Mouse (Mus musculus) CH12.LX (cell line): Measurements from ENCODE around the gene Aftph. TPM values are rescaled to one million over a fixed set of nuclear protein-coding genes. Genes with fewer than 3 reads are reported as not detected.

Source experiments
- DNase-seq: peaks from one replicate; pipeline ENCODE4 v3.0.0-alpha.2; 2013; ENCODE audit errors: extremely low read depth
- H3K27ac ChIP-seq: 2 replicates; pipeline ENCODE4 v1.5.1; 2012; ENCODE audit warnings: low read depth, mild to moderate bottlenecking, control low read depth, moderate library complexity; ENCODE audit not compliant: insufficient read depth
- H3K27me3 ChIP-seq: replicated peaks from 2 replicates; pipeline ENCODE3; 2012; ENCODE audit warnings: inconsistent platforms
- H3K36me3 ChIP-seq, 2 experiments: replicated peaks in 1 of 2; 2 replicates each; pipeline versions ENCODE3 to v1.6.1; 2012; ENCODE audit warnings: inconsistent platforms in 1 of 2, low read length in 1 of 2, mild to moderate bottlenecking in 1 of 2, mixed read lengths in 1 of 2, moderate library complexity in 1 of 2; ENCODE audit not compliant: control insufficient read depth in 1 of 2, insufficient read depth in 1 of 2
- H3K4me1 ChIP-seq, 2 experiments: 2 replicates each; pipeline ENCODE4 v1.6.1; 2012; ENCODE audit warnings: inconsistent platforms in 1 of 2, moderate library complexity in 1 of 2; ENCODE audit not compliant: insufficient read depth in 2 of 2, control insufficient read depth in 1 of 2
- H3K4me2 ChIP-seq: 2 replicates; pipeline ENCODE4 v1.6.1; 2012; ENCODE audit warnings: low read depth, mild to moderate bottlenecking, control low read depth; ENCODE audit not compliant: poor library complexity, insufficient read depth, severe bottlenecking
- H3K4me3 ChIP-seq, 3 experiments: fragments of 150-350 bp in 1 of 3; sonication (generic) in 1 of 3; replicated peaks in 1 of 3; 2 replicates each; pipeline versions ENCODE3 to v1.5.1; 2011 to 2012; ENCODE audit warnings: low read depth in 2 of 3, low read length in 2 of 3, mild to moderate bottlenecking in 2 of 3, moderate library complexity in 2 of 3, control low read depth in 1 of 3, improper control_type of control experiment in 1 of 3, inconsistent platforms in 1 of 3, mixed read lengths in 1 of 3; ENCODE audit not compliant: poor library complexity in 1 of 3
- H3K79me2 ChIP-seq: replicated peaks from 2 replicates; pipeline ENCODE4 v1.6.1; 2012; ENCODE audit warnings: mild to moderate bottlenecking, moderate library complexity; ENCODE audit not compliant: control insufficient read depth, poor library complexity, insufficient read depth, severe bottlenecking; ENCODE audit errors: extremely low read depth
- H3K9ac ChIP-seq: 2 replicates; pipeline ENCODE4 v1.6.1; 2012; ENCODE audit warnings: low read depth, mild to moderate bottlenecking, control low read depth, moderate library complexity; ENCODE audit not compliant: insufficient read depth
- H3K9me3 ChIP-seq: replicated peaks from 2 replicates; pipeline ENCODE3; 2012; ENCODE audit warnings: low read length, inconsistent platforms, mixed read lengths
- CHD1 ChIP-seq: IDR thresholded peaks from 2 replicates; pipeline ENCODE4 v1.6.1; 2012; ENCODE audit warnings: low read depth, low read length, improper control_type of control experiment, inconsistent platforms
- CHD2 ChIP-seq: IDR thresholded peaks from 2 replicates; pipeline ENCODE4 v1.6.1; 2011; ENCODE audit warnings: low read length, improper control_type of control experiment
- E2F4 ChIP-seq: IDR thresholded peaks from 2 replicates; pipeline ENCODE4 v1.6.1; 2011; ENCODE audit warnings: low read depth, low read length, improper control_type of control experiment; ENCODE audit not compliant: insufficient replicate concordance
- EP300 ChIP-seq: IDR thresholded peaks from 2 replicates; pipeline ENCODE4 v1.6.1; 2011; ENCODE audit warnings: low read length, improper control_type of control experiment
- ETS1 ChIP-seq: conservative IDR thresholded peaks from 2 replicates; pipeline ENCODE4 v1.6.1; 2012; ENCODE audit warnings: low read depth, mild to moderate bottlenecking, inconsistent platforms, low read length, improper control_type of control experiment, moderate library complexity
- HCFC1 ChIP-seq: IDR thresholded peaks from 2 replicates; pipeline ENCODE4 v1.6.1; 2012; ENCODE audit warnings: low read depth, mild to moderate bottlenecking, inconsistent platforms, low read length, improper control_type of control experiment
- JUN ChIP-seq: IDR thresholded peaks from 2 replicates; pipeline ENCODE4 v1.6.1; 2011; ENCODE audit warnings: low read depth, mild to moderate bottlenecking, low read length, improper control_type of control experiment, moderate library complexity; ENCODE audit not compliant: insufficient read depth
- JUND ChIP-seq: conservative IDR thresholded peaks from 2 replicates; pipeline ENCODE4 v1.6.1; 2011; ENCODE audit warnings: low read depth, low read length, improper control_type of control experiment
- MAX ChIP-seq: IDR thresholded peaks from 2 replicates; pipeline ENCODE4 v1.6.1; 2011; ENCODE audit warnings: low read length, improper control_type of control experiment
- MAZ ChIP-seq: IDR thresholded peaks from 2 replicates; pipeline ENCODE4 v1.6.1; 2012; ENCODE audit warnings: low read depth, mild to moderate bottlenecking, inconsistent platforms, low read length, improper control_type of control experiment, moderate library complexity
- MEF2A ChIP-seq: IDR thresholded peaks from 2 replicates; pipeline ENCODE4 v1.6.1; 2014; ENCODE audit warnings: low read depth, mild to moderate bottlenecking, inconsistent platforms, low read length, improper control_type of control experiment, borderline replicate concordance
- MYC ChIP-seq: IDR thresholded peaks from 2 replicates; pipeline ENCODE4 v1.6.1; 2011; ENCODE audit warnings: low read depth, mild to moderate bottlenecking, improper control_type of control experiment, low read length
- NELFE ChIP-seq: IDR thresholded peaks from 2 replicates; pipeline ENCODE4 v1.6.1; 2011; ENCODE audit warnings: low read depth, low read length, improper control_type of control experiment
- NRF1 ChIP-seq: IDR thresholded peaks from 2 replicates; pipeline ENCODE4 v1.6.1; 2014; ENCODE audit warnings: low read depth, mild to moderate bottlenecking, inconsistent platforms, low read length, improper control_type of control experiment, moderate library complexity
- PAX5 ChIP-seq: IDR thresholded peaks from 2 replicates; pipeline ENCODE4 v1.6.1; 2012; ENCODE audit warnings: low read length, inconsistent platforms, mixed read lengths
- POLR2AphosphoS2 ChIP-seq: IDR thresholded peaks from 2 replicates; pipeline ENCODE4 v1.6.1; 2011; ENCODE audit warnings: low read depth, low read length, improper control_type of control experiment
- RAD21 ChIP-seq: IDR thresholded peaks from 2 replicates; pipeline ENCODE4 v1.6.1; 2011; ENCODE audit warnings: low read depth, mild to moderate bottlenecking, low read length, improper control_type of control experiment, moderate library complexity
- RCOR1 ChIP-seq: conservative IDR thresholded peaks from 2 replicates; pipeline ENCODE4 v1.6.1; 2012; ENCODE audit warnings: low read depth, mild to moderate bottlenecking, inconsistent platforms, low read length, improper control_type of control experiment
- SMC3 ChIP-seq: IDR thresholded peaks from 2 replicates; pipeline ENCODE4 v1.6.1; 2011; ENCODE audit warnings: low read depth, low read length, improper control_type of control experiment
- TBP ChIP-seq: conservative IDR thresholded peaks from 2 replicates; pipeline ENCODE4 v1.6.1; 2011; ENCODE audit warnings: low read depth, low read length, improper control_type of control experiment
- TCF12 ChIP-seq: IDR thresholded peaks from 2 replicates; pipeline ENCODE4 v1.6.1; 2014; ENCODE audit warnings: low read depth, mild to moderate bottlenecking, inconsistent platforms, low read length, improper control_type of control experiment
- UBTF ChIP-seq: IDR thresholded peaks from 2 replicates; pipeline ENCODE4 v1.6.1; 2012; ENCODE audit warnings: low read depth, mild to moderate bottlenecking, inconsistent platforms, low read length, improper control_type of control experiment, moderate library complexity
- USF2 ChIP-seq: conservative IDR thresholded peaks from 2 replicates; pipeline ENCODE4 v1.6.1; 2011; ENCODE audit warnings: low read depth, low read length, improper control_type of control experiment
- ZC3H11A ChIP-seq: IDR thresholded peaks from 2 replicates; pipeline ENCODE4 v1.6.1; 2012; ENCODE audit warnings: low read depth, mild to moderate bottlenecking, inconsistent platforms, low read length, improper control_type of control experiment
- ZMIZ1 ChIP-seq: IDR thresholded peaks from 2 replicates; pipeline ENCODE4 v1.6.1; 2012; ENCODE audit warnings: low read depth, mild to moderate bottlenecking, inconsistent platforms, low read length, improper control_type of control experiment
- ZNF384 ChIP-seq: IDR thresholded peaks from 2 replicates; pipeline ENCODE4 v1.6.1; 2012; ENCODE audit warnings: low read depth, low read length, improper control_type of control experiment, inconsistent platforms
- dilution Hi-C: fragments of 300-500 bp; cut with MboI; formaldehyde crosslinking; loops from 2 replicates; pipeline ENCODE4 v1.14.3; 2020; ENCODE audit warnings: low sequenced_read_pairs; ENCODE audit not compliant: extremely low pct_unique_long_range_greater_than_20kb, extremely low pct_ligation_motif_present
- in situ Hi-C: fragments of 300-500 bp; cut with MboI; formaldehyde crosslinking; loops from 3 replicates; pipeline ENCODE4 v1.14.3; 2019; ENCODE audit warnings: low sequenced_read_pairs, low pct_ligation_motif_present, low pct_unique_long_range_greater_than_20kb, mixed read lengths
- polyA plus RNA-seq: library from polyadenylated mRNA; unstranded; fragments of >175 nt; gene quantifications from 2 replicates; pipeline ENCODE4 v1.2.1, GENCODE M21; 2012; ENCODE audit warnings: low read depth; ENCODE audit not compliant: insufficient read length
- total RNA-seq, 2 experiments: library from RNA; depleted of rRNA; stranded (reverse); fragments of 300-350 nt in 1 of 2; fragments of >200 nt in 1 of 2; gene quantifications; 2 replicates each; pipeline ENCODE4 v1.2.3; 2012 to 2014

Aftph gene
- total and polyA plus RNA-seq, 3 experiments: 53.7 to 80.0 (median 53.9) TPM

- in situ Hi-C loops: no loop called here
- Histone ChIP-seq H3K9me3 (no peaks in the 10 kb centered on the region), H3K4me1 (peaks cover 3 to 43% of the 10 kb centered on the region in 2 experiments; a peak in 3 of 4 replicates), H3K27ac (no peak overlapping the region), H3K27me3 (no peaks in the 10 kb centered on the region), H3K4me3 (no peak overlapping the region), H3K36me3 (peaks cover 19 to 40% of the 10 kb centered on the region in 2 experiments), H3K79me2 (peaks cover 11% of the 10 kb centered on the region), H3K9ac (no peak overlapping the region), H3K4me2 (no peak overlapping the region)
- no peak for DNase-seq
- dilution Hi-C loops: no loop called here
- TF ChIP-seq TCF12: no peak
- no peak for TF ChIP-seq ZMIZ1
- no peak for TF ChIP-seq UBTF
- TF ChIP-seq MEF2A: no peak
- TF ChIP-seq E2F4: no peak
- TF ChIP-seq POLR2AphosphoS2: no peak
- no peak for TF ChIP-seq JUND
- no peak for TF ChIP-seq SMC3
- no peak for TF ChIP-seq ETS1
- no peak for TF ChIP-seq HCFC1
- TF ChIP-seq MAX: no peak
- TF ChIP-seq JUN: no peak
- no peak for TF ChIP-seq NELFE
- no peak for TF ChIP-seq CHD2
- no peak for TF ChIP-seq RAD21
- TF ChIP-seq USF2: no peak
- no peak for TF ChIP-seq RCOR1
- TF ChIP-seq EP300: no peak
Observed at GRCm38 (mm10) chr11:20646142-20646541, 95.2 kb downstream of the Aftph start.

GRCm38 (mm10) chr11:20645521-20645920 lies 95.9 kb downstream of the Aftph start:
- peaks cover 3 to 49% of the 10 kb centered on the region in 2 experiments; a peak in 3 of 4 replicates for H3K4me1 ChIP-seq
- no peak overlapping the region for H3K4me2 ChIP-seq
- no peak overlapping the region for H3K4me3 ChIP-seq
- no peak overlapping the region for H3K9ac ChIP-seq
- H3K9me3 ChIP-seq: no peaks in the 10 kb centered on the region
- H3K27ac ChIP-seq: no peak overlapping the region
- H3K36me3 ChIP-seq: peaks cover 16 to 35% of the 10 kb centered on the region in 2 experiments
- DNase-seq: no peak
- peaks cover 11% of the 10 kb centered on the region for H3K79me2 ChIP-seq
- dilution Hi-C loops: no loop called here
- in situ Hi-C loops: no loop called here
- TF ChIP-seq MAZ: no peak
- no peak for TF ChIP-seq NRF1
- no peak for TF ChIP-seq PAX5
- no peak for TF ChIP-seq ZNF384
- no peak for TF ChIP-seq RAD21
- no peak for TF ChIP-seq TBP
- TF ChIP-seq MYC: no peak
- no peak for TF ChIP-seq ZC3H11A
- no peak for TF ChIP-seq CHD1
- TF ChIP-seq UBTF: no peak
- TF ChIP-seq MAX: no peak
- H3K27me3 ChIP-seq: no peaks in the 10 kb centered on the region
